Mouse (Mus musculus) small intestine, adult 2 months (tissue): Measurements from ENCODE around the gene Alox12b.

Experiments used
- CTCF ChIP-seq: fragments of 200-500 bp; IDR thresholded peaks from 2 replicates; pipeline ENCODE4 v1.5.1; 2012; ENCODE audit warnings: low read depth, mild to moderate bottlenecking, control low read depth, inconsistent platforms, low read length, moderate library complexity, mixed read lengths; ENCODE audit not compliant: insufficient replicate concordance, insufficient read length; ENCODE audit errors: extremely low read depth
- POLR2A ChIP-seq: fragments of 200-500 bp; IDR thresholded peaks from 2 replicates; pipeline ENCODE4 v1.6.1; 2012; ENCODE audit warnings: low read depth, mild to moderate bottlenecking, control low read depth, inconsistent platforms, low read length, moderate library complexity

GRCm38 (mm10) chr11:69218661-69219060, 61.9 kb downstream of the Alox12b start:
- TF ChIP-seq CTCF (no peak), POLR2A (no peak)
